Mouse (Mus musculus) spleen, postnatal 36 days (tissue): ENCODE data around the gene Trim31.
A peak's percentile ranks its signal among the peaks of the same experiment; 100 is the strongest.

Experiments used
- DNase-seq, 2 experiments: peaks; one replicate each; pipeline ENCODE4 v3.0.0; 2022; ENCODE audit warnings: low spot score in 2 of 2, mixed read lengths in 1 of 2

Trim31 gene

GRCm38 (mm10) chr17:36944121-36944775 lies 46.3 kb downstream of the Trim31 start:
- no peak for DNase-seq

- DNase-seq = peak in 1 of 2 experiments; percentile 6
Observed at GRCm38 (mm10) chr17:36947051-36947819, 49.3 kb downstream of the Trim31 start.

GRCm38 (mm10) chr17:36948286-36948685 lies 50.4 kb downstream of the Trim31 start:
- DNase-seq = no peak

- no peak for DNase-seq
Observed at GRCm38 (mm10) chr17:36949265-36949664, 51.3 kb downstream of the Trim31 start.

- DNase-seq = peak; percentile 96
Observed at GRCm38 (mm10) chr17:36950981-36951947, 53.3 kb downstream of the Trim31 start, which contains the start of gene Ppp1r11. Ppp1r11 (minus strand) TSS chr17:36951741.

GRCm38 (mm10) chr17:36952631-36953030 lies 54.7 kb downstream of the Trim31 start:
- DNase-seq = no peak

- no peak for DNase-seq
Observed at GRCm38 (mm10) chr17:36953062-36953461, 55.1 kb downstream of the Trim31 start.

GRCm38 (mm10) chr17:36957999-36958743 lies 60.3 kb downstream of the Trim31 start, which contains the start of the genes Znrd1 and Znrd1as:
Znrd1 (minus strand) TSS chr17:36958559.
Znrd1as (plus strand) TSS chr17:36958592.
- peak; percentile 87 to 90 for DNase-seq

- DNase-seq = no peak
Observed at GRCm38 (mm10) chr17:36958884-36959283, 61.0 kb downstream of the Trim31 start.
